Mouse (Mus musculus): ENCODE measurements around the gene Prr23a2.
A peak's percentile ranks its signal among the peaks of the same experiment; 100 is the strongest.

Prr23a2 gene

DNA sequence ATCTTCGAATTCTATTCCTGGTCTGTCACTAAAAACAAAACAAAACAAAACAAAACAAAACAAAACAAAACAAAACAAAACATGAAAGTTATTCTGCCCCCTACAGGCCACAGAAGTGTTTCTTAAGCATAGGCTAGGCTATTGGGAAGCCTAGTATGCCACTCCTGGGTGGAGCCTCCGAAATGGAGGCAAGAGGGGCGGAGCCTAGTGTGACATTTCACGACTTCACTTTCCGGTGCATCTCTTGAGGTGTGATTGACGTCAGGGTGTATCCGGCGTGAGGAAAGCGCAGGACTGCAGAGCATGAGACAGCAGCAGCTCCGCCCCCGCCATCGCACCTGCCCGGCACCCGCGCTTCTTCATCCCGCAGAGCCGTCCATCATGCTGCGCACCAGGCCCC is at the start of gene Prr23a2:
TSS of gene Prr23a2 (plus strand) at position 285 of the 400 bp plus-strand sequence.
- DNase-seq (ENCODE audit: low spot score in 2 of 2), result no peak

DNA sequence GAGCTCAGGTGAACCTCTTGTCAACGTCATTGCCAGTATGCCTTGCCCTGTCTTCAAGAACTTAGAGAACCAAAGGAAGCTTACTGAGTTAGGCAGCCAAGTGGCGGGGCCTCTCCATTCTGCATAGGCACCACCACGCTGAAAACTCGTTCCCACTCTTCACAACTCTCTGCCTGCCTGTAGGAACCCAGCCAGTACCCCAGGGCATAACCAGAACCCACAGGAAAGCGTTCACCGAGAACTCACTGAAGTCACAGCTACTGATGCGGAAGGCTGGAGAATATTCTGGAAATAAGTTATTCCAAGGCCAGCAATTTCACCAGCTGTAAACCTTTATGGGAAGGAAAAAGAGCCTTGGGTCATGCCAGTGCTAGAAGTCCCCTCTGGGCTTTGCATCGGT is 48.7 kb upstream of the Prr23a2 start:
- no peak for DNase-seq (ENCODE audit: low spot score in 2 of 2)

DNA sequence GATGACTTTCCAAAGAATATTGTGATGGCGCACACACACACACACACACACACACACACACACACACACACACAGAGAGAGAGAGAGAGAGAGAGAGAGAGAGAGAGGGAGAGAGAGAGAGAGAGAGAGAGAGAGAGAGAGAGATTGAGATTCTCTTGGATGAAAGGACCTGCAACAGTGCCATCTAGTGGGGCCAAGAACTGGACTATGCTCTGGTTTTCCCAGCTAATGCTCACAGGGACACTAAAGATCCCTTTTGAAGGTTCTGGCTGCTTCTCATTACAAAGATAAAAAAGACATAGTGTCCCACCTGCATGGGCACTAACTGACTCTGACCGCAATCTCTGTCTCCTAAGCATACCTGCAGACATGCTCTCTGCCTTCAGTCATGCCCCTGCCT is 46.8 kb upstream of the Prr23a2 start:
- peak in 1 of 2 experiments; percentile 50 for DNase-seq (ENCODE audit: low spot score in 2 of 2)

DNA sequence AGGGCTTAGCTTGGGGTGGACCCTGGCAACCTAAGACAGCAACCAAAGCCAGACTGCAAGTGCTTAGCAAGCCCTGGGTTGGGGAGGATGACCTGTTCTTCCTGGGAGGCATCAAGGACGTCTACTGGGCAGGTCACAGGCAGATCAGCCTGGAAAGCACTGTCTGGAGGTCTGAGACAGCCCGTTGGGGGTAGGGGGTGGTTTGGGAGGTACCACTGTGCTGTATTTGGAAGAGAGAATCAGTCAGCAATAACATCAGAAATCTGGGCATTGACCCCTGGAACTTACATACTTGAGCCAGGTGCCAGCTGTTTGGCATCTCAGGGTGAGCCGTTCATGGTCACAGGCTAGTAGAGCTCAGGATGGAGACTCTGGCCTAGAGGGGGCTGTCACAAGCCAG is 40.2 kb upstream of the Prr23a2 start:
- DNase-seq (ENCODE audit: low spot score in 2 of 2), result no peak

DNA sequence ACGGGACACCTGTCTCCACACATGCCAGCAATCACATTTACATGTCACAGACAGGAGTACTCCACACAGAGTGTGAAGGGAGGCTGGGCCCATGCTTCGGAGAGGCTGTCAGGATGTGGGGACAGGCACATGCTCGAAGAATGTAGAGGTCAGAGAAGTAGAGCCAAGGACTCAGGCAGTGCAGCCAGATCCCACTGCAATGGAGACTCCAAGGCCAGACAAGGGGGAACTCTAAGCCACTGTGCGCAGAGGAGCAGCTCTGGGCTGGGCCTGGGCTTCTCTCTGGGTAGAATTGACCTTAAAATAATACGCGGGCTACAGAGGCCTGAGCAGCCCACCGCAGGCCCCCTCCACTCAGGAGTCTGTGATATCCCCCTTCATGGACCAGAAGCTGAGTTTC is 38.7 kb upstream of the Prr23a2 start:
- no peak for DNase-seq (ENCODE audit: low spot score in 2 of 2)

DNA sequence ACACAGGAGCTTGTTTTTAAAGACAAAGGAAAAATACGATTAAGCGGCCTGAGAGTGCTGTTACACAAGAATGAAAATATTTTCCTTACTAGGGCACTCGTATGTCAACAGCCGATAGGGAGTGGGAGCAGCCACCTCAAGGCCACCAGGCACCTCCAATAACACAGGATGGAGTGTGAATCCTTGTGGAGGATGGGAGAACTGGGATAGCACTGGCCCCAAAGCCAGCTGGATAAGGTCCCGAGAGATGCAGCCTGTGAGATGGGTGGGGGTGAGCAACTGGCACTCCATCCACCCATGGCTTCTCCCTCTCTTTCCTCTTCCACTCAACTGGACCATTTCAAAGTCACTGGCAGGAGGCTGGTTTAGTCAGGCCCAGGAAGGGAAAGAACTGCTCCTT is 37.3 kb upstream of the Prr23a2 start:
- no peak for DNase-seq (ENCODE audit: low spot score in 2 of 2)

DNA sequence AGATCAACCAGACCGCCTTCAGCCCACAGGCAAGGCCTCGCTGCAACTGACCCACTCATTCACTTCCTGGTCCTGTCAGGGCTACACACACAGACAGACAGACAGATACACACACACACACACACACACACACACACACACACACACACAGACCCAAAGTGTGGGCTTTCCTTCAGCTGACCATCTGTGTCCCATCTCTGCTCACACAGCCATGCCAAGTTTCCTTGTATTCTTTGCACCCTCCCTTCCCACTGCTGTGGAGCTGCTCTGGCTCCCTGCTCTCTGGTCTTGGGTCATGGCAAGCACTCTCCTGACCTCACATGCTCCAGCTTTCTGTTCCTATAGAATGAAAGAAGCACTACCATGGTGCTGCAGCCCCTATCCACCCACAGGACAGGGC is 36.8 kb upstream of the Prr23a2 start:
- DNase-seq (ENCODE audit: low spot score in 2 of 2), result no peak

DNA sequence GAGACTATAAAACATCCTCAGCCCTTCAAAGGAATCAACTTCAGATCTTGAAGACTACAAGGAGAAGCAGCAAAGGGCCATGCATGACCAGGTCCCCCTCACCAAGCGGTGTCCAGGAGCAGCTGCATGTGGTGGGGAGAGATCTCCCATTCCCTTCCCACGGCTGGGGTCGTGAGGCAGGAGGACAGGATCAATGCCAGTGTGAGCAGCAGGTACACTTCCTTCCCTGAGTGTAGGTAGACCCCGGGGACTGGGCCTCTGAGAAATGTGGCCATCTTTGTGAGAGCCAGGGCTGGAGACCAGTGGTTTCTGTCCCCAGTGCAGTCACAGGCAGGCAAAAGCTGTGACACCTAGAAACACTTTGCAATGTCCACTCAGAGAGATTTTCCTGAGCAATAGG is 35.8 kb upstream of the Prr23a2 start:
- no peak for DNase-seq (ENCODE audit: low spot score in 2 of 2)

DNA sequence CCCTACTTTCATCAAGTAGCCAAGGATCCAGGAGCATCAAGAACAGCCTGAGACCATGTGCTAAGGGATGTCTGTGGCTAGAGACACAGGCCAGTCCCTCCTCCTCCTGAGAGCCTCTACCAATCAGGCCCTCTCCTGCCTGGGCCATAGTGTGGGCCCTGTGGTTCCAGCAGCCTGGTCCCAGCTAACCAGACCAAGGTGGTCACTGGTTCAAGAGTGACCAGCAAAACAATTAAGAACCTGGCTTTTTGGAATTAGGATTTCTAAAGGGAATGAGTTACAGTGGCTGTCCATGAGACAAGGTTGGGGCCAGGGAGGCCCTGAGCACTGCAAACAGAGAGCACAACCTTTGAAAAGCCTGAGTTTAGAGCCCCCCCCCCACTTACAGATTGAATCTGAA is 35.2 kb upstream of the Prr23a2 start:
- no peak for DNase-seq (ENCODE audit: low spot score in 2 of 2)

DNA sequence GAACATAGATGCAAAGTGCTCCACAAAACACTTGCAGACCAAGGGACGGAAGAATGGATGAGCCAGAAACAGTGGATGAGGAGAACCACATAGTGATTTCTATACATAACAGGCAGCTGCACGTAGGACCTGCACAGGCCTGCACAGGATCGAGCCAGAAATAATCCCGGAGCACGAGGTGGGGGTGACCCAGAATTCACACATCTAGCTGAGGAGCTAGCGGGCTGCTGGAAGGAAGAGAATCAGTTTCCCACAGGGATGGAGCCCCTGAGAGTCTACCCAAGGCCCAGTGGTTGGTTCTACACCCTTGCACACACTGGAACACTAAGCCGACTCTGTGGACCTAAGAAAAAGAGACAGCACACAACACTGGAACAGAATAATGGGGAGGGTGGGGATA is 32.5 kb upstream of the Prr23a2 start:
- no peak for DNase-seq (ENCODE audit: low spot score in 2 of 2)

DNA sequence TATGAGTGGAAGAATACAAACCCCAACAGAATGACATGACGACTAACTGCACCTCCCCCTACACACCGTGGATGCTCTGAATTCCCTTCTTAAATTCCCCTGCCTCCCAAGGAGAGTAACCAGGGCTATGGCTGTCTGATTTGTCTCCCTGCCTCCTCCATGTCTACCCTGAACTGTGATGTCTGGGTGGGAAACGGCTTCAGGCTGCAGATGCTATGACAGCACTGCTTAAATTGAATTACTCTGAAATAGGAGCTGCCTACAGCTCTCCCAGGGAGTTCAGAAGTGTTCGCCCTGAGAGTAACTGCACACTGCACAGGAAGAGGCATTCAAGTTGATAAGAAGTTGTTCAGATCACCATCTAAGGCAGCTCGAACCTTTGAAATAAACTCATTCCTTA is 26.8 kb upstream of the Prr23a2 start:
- no peak for DNase-seq (ENCODE audit: low spot score in 2 of 2)

DNA sequence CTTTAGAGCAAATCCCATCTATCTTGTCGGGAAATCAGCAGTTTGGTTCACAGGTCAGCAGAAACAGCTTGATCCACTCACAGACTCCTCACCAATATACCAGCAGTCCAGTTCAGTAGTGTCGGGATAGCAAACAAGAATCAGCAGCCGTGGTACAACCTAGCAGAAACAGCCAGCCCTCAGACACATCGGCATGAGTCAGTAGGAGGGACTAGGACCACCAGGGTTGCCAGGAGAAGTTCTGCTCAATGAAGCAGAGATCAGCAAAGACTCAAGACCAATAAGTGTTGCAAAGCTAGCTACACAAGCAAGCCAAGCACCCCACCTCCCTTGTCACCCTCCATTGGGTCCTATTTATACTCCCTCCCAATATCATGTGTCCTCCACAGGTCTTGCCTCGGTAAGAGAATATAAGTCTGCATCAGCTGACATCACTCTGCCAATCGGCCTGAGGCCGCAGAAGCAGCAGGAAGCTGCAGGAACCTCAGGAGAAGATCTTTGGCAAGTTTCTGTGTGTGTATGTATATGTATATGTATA is 18.7 kb upstream of the Prr23a2 start:
- no peak for DNase-seq (ENCODE audit: low spot score in 2 of 2)

DNA sequence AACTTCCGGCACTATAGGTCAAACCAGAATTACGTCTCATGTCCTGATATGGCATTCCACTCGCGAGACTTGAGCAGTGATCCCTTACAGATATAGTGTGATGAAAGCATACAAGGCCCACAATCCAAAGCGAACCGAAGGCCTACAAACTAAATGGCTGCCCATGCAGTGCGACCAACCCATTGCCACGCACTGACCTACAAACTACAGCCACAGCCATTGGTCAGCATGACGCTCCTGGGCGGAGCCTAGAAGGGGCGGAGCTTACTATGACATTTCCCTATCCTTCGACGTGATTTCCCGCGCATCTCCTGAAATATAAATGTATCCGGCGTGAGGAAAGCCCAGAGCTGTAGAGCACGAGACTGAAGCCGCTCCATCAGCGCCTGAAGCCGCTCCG is 14.2 kb upstream of the Prr23a2 start, which contains the start of gene Prr23a1:
TSS of gene Prr23a1 (plus strand) at position 387 of the 400 bp plus-strand sequence.
- no peak for DNase-seq (ENCODE audit: low spot score in 2 of 2)

DNA sequence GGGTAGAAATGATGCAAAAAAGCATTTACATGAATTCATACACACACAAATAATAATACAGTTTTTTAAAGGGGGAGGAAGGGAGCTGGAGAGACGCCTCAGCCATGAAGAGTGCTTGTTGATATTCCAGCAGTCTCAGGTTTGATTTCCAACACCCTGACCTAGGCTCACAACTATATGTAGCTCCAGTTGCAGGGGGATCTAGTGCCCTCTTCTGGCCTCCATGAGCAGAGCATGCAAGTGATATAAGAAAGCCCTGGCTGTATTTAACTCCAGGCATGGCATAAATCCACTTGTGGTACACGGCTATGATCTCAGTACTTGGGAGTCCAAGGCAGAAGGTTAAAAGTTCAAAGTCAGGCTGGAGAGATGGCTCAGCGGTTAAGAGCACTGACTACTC is 7.2 kb downstream of the Prr23a2 start:
- DNase-seq (ENCODE audit: low spot score in 2 of 2), result no peak

DNA sequence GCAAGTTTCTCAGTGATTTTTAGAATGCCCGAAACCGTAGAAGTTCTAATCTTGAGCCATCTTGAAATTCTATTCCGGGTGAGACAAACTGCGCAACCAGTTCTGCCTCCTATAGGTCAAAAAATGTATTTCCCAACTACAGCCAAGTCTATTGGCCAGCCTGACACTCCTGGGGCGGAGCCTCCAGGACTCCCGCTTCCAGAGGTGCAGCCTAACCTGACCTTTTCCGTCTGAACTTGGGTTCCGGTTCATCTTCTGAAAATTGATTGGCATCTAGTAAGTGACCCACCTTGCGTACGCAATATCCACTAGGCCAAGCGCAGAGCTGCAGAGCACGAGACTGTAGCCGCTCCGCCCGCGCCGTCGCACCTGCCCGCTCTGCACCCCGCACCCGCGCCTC is 8.3 kb downstream of the Prr23a2 start, which contains the start of gene Prr23a3:
TSS of gene Prr23a3 (plus strand) at position 197 of the 400 bp plus-strand sequence.
- DNase-seq (ENCODE audit: low spot score in 2 of 2), result no peak

DNA sequence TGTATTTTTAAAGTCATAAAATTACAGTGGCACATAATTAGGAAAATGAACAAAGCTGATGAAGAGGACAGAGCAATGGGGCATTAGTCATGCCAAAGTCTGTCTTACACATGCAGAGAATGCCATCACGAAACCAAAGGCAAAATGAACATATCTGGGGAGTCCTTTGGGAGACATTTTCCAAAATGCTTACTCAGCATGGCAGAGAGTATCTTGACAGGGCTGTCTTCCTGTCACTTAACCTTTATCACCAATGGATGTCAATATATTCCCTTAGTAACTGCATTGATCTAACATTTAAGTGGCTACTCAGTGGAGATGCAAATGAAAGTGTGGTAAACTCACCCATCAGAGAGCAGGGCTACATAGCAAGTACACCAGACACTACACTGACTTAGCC is 45.2 kb downstream of the Prr23a2 start:
- no peak for DNase-seq (ENCODE audit: low spot score in 2 of 2)

DNA sequence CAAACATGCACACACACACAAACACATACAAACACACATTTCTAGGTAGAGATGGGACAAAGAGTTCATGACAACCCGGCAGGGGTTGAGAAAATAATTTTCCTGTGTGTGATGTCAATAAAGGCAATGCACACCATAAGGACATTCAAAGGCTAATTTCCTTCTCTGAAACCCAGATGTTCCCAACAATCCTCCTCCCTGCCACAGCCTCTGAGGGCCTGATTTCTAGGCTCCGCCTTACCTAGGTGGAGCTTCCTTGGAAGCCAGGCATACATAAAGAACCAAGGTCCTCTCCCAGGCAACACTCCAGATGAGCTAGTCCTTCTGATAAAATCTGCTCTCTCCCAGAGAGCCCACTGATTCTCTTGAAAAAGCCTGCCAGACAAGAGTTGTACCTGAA is 46.5 kb downstream of the Prr23a2 start, which contains the start of gene 7420426K07Rik:
TSS of gene 7420426K07Rik (plus strand) at position 301 of the 400 bp plus-strand sequence.
- no peak for DNase-seq (ENCODE audit: low spot score in 2 of 2)

All from cerebellum, postnatal 4 days (tissue).